In genomic region chr8:122917531-122918392, GRCm38 (mm10) we compare ENCODE assay signal across 8 mouse cellular contexts.
A peak's percentile ranks its signal among the peaks of the same experiment; 100 is the strongest.
DNase-seq lines count a peak whose midpoint lies in the region; ATAC-seq lines count a peak whose summit lies in the region.

No protein-coding gene starts in this region.

- 32% methylated on average over 11 of the region's 11 CpGs for WGBS in embryonic facial prominence, embryonic 12.5 days
- WGBS in intestine, embryonic 16.5 days = 52% methylated on average over 11 of the region's 11 CpGs

- H3K4me3 ChIP-seq in embryonic facial prominence, embryonic 12.5 days = no peak overlapping the region
- H3K4me3 ChIP-seq in intestine, embryonic 16.5 days (ENCODE audit: low read length) = no peak overlapping the region

- peak; percentile 83; the same call in 1 of the 2 replicates for ATAC-seq in embryonic facial prominence, embryonic 12.5 days (ENCODE audit: insufficient number of reproducible peaks, insufficient read depth, low FRiP score, low TSS enrichment)
- peak; percentile 41; the same call in 1 of the 2 replicates for ATAC-seq in intestine, embryonic 16.5 days

- peak; percentile 43 for DNase-seq in gastrocnemius, adult 18-20 months (ENCODE audit: low spot score)
- no peak for DNase-seq in gastrocnemius, postnatal 10 days
- peak; percentile 51 for DNase-seq in CD4-positive, CD25-positive, alpha-beta regulatory T cell, adult 2 months (ENCODE audit: low read depth, low spot score)
- peak; percentile 61 for DNase-seq in lung, postnatal 36 days
- DNase-seq in layer of hippocampus, adult 8-10 months (ENCODE audit: low spot score in 2 of 2) = no peak
- DNase-seq in spleen, postnatal 4 days (ENCODE audit: low spot score in 2 of 2) = no peak

- H3K4me2 ChIP-seq in embryonic facial prominence, embryonic 12.5 days (replicated peaks) = 0 out of 2 replicates have a peak overlapping the region, but pooled peaks have one; percentile 8
- H3K4me2 ChIP-seq in intestine, embryonic 16.5 days (ENCODE audit: low read depth, low read length) = no peak overlapping the region

- H3K27ac ChIP-seq in embryonic facial prominence, embryonic 12.5 days = peak overlapping the region; percentile 68
- peak overlapping the region; percentile 44; the same call in 1 of the 2 replicates for H3K27ac ChIP-seq in intestine, embryonic 16.5 days (ENCODE audit: low read length)

- H3K4me1 ChIP-seq in embryonic facial prominence, embryonic 12.5 days = peaks cover 29% of the 10 kb centered on the region
- H3K4me1 ChIP-seq in intestine, embryonic 16.5 days (ENCODE audit: control insufficient read depth, insufficient read depth, low read length) = peaks cover 23% of the 10 kb centered on the region

- H3K27me3 ChIP-seq in embryonic facial prominence, embryonic 12.5 days = no peaks in the 10 kb centered on the region
- H3K27me3 ChIP-seq in intestine, embryonic 16.5 days (replicated peaks; ENCODE audit: control insufficient read depth, insufficient read depth, low read length) = no peaks in the 10 kb centered on the region

- no peaks in the 10 kb centered on the region for H3K9me3 ChIP-seq in embryonic facial prominence, embryonic 12.5 days
- H3K9me3 ChIP-seq in intestine, embryonic 16.5 days (ENCODE audit: control insufficient read depth, low read length) = no peaks in the 10 kb centered on the region

- peaks cover 17% of the 10 kb centered on the region; the same call in 1 of the 2 replicates for H3K36me3 ChIP-seq in embryonic facial prominence, embryonic 12.5 days
- H3K36me3 ChIP-seq in intestine, embryonic 16.5 days (ENCODE audit: control insufficient read depth, insufficient read depth, low read length) = no peaks in the 10 kb centered on the region

- no peak overlapping the region for H3K9ac ChIP-seq in embryonic facial prominence, embryonic 12.5 days
- H3K9ac ChIP-seq in intestine, embryonic 16.5 days (ENCODE audit: low read depth, low read length) = no peak overlapping the region

Comparison
In these comparisons a context has a peak if more than half of its experiments do, and no peak if none do; other contexts are left out.
1. DNase-seq: peak in gastrocnemius, adult 18-20 months (single experiment), CD4-positive, CD25-positive, alpha-beta regulatory T cell, adult 2 months (single experiment) and lung, postnatal 36 days (single experiment); none in gastrocnemius, postnatal 10 days (single experiment), layer of hippocampus, adult 8-10 months (0 of 2) and spleen, postnatal 4 days (0 of 2).